Mouse (Mus musculus) left cerebral cortex, postnatal 36 days (tissue): ENCODE data around the gene Nfkbib. TPM values are rescaled to one million over a fixed set of nuclear protein-coding genes. Genes with fewer than 3 reads are reported as not detected.
A peak's percentile ranks its signal among the peaks of the same experiment; 100 is the strongest.

ENCODE experiments used
- DNase-seq, 2 experiments: peaks; one replicate each; pipeline ENCODE4 v3.0.0; 2021 to 2022; ENCODE audit warnings: low spot score in 2 of 2, mixed read lengths in 1 of 2
- intact Hi-C: fragments of 180-260 bp; cut with DNase I; formaldehyde crosslinking; loops from one replicate; pipeline ENCODE4 v1.15.1; 2025
- total RNA-seq, 2 experiments: library from RNA; stranded (reverse); gene quantifications; 2 replicates each; pipeline ENCODE4 v1.2.3; 2021

The Nfkbib gene
- total RNA-seq, 2 experiments from 2014 or later, result 34.7 to 38.9 TPM

DNA sequence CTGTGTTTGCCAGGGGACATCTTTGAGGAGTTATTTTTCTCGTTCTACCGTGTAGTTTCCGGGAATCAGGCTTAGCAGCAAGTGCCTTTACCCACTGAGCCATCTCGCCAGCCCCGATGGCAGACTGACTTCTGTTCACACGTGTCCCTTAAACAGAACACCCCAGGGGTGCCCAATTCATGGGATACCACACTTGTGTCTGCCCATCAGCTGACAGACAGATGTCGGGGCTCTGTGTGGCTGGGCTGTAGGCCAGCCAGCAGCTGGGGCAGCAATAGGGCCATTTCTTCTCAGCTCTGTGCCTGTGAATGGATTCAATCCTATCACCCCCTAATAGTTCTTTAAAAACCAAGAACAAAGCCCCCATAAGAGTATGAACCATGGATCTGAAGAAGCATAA, 7.8 kb upstream of the Nfkbib start:
- no peak for DNase-seq
- intact Hi-C loops, result no loop called here

DNA sequence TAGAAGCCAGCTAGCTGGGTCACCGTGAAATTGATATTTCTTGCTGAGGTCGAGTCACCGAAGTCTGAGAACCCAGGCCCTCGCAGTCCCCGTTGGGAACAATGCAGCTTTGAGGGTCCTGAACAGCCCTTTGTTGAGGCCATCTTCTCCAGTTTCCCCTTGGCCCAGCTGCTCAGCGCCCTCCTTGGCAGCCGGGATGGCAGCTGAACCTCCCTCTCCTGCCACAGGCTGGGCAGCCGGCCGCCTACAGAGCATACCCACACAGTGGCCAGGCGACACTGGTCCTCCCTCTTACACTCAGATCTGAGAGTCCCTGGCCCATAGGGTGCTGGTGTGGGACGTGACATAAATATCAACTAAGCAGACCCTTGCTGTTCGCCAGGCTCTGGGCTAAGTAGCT, 6.9 kb upstream of the Nfkbib start:
- DNase-seq, result no peak
- intact Hi-C loops, result no loop called here

DNA sequence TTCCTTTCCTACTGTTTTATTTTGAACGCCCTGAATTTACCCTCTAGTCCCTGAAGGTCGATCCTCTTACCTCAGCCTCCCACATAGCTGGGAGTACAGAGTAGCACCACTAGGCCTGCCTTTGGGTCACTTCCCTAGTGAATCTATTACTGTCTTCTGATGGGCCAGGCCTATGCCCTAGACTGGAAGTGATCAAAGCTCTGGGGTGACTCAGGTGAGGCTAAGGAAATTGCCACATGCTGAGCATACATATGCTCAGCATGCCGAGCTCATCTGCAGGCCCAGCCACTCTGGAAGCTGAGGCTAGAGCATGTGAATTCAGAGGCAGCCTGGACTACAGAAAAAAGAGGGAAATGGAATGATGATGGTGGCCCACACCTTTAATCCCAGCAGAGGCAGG, 5.9 kb upstream of the Nfkbib start:
- DNase-seq, result no peak
- intact Hi-C loops, result no loop called here

DNA sequence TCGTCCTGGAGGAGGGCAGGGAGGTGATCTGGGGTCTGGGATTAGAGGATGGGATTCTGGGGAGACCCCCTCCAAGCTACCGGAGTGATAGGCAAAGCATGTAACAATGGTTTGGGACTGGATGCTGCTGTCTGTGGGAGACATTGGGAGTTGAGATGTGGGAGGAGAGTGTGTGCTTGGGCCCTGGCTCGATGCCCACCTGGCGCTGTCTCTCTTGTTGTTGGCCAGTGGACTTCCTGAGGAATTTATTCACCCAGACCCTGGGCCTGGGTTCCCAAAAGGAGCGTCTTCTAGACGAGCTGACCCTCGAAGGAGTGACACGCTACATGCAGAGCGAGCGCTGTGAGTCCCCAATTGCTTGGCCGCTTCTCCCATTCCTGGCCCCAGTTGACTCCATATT, 4.6 kb upstream of the Nfkbib start:
- intact Hi-C loops, result no loop called here
- DNase-seq, result no peak

DNA sequence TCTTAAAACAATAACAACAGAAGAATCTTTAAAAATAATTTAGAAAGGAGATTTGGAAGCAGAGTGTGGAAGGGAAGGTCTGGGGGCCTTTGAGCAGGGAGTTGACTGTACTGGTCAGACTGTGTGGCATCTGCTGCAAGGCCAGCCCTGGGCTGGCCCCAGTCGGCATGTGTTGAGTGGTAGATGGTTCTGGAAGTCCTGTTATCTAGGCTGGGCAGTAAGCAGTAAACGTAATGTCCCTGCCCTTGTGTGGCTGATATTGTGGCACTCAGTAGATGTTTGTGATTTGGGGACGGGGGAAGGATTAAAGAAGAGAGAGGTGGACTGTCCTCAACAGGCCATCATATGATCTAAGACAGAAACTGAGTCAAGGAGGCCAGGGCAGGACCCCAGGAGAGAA, 3.0 kb upstream of the Nfkbib start:
- no peak for DNase-seq

DNA sequence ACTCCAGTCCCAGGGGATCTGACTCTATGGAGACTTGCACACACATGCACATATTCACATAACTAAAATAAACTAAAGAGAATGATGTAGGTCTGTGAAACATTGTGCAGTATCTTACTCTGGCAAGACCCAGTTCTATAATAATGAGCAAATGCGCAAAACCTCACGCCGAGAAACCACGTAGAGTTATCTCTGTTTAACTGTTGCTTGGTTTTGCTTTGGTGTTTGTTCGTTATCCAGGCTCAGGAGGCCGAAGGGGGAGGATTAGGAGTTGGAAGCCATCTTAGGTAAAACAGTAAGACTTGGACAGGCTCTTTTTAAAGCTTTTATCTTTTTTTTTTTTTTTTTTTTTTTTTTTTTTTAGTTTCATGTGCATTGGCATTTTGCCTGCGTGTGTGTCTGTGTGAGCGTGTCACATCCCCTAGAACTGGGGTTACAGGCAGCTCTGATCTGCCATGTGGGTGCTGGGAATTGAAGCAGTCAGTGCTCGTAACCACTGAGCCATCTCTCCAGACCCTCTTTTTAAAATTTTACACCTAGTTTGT, 2.2 kb upstream of the Nfkbib start:
- no peak for DNase-seq
- intact Hi-C loops, result no loop called here

More for the DNA sequence above, 3.0 kb upstream of the Nfkbib start:
- intact Hi-C loops, result no loop called here

DNA sequence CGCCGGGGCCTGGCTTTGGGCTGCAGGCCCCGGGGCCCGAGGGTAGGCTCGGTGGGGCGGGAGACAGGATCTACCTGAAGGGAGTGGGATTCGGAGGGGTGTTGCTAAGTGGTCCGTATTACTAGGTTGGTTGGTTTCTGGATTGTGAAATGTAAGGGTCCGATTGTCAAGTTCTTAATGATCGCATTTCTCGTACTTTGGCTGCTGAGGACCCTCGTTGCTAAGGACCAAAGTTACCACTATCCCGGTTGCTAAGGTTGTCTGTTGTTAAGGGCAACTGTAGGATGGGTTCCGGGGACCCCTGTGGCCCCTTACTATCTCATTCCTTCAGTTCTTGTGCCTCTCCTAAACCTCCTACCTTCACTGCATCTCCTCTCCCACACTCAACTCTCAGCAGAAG, 402 bp downstream of the Nfkbib start:
- DNase-seq, result no peak
- intact Hi-C loops, result no loop called here

DNA sequence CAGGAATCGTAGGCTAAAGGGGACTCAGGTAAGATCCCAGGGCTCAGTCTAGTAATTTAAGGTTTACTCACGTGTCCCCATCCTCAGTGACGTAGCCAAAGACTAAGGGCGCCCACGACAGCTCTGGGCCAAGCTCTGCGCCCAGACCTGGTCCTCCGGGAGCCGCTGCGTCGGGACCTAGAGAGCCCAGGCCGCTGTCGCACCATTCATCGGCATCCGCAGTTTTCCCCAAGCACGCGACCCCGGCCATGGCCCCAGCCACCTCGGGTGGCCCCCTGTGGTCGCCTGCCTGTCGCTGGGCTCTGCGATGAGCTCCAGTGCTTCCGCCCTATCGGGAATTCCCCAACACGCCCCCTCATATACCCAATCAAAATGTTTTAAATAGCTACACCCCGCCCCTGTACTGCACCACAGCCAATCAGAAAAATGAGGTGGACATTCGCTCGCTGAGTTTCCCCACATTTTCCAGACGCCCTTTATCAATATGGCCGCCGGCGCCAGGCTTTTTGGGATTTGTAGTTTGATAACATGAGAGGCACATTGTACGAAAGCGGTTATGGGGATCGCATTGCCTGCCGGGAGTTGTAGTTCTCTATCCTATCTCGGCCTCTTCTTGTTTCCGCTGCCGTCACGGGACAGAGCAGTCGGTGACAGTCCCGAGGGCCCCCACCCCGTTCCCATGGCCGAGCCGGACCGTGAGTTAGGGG, 986 bp downstream of the Nfkbib start, which contains the start of gene Sirt2:
TSS of gene Sirt2 (plus strand) at position 563 of the 707 bp plus-strand sequence.
- intact Hi-C loops, result no loop called here
- peak; percentile 98 for DNase-seq

DNA sequence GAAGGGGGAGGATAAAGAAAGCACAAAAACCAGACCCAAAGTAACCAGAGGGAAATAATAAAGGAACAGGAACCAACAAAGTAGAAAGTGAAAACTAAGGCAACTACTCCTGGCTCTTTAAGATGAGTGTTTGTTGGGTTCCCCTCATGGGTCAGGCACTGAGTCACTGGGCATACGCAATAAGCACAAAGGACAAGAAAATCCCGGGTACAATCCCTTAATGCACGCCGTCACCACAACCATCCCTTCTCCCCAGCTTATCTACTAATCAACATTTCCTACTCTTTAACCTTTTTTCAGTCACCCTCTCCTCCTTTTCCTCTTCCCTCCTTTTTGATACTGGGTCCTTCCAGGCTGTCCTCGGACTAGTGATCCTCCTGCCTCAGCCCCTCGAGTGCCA, 2.1 kb downstream of the Nfkbib start:
- no peak for DNase-seq

DNA sequence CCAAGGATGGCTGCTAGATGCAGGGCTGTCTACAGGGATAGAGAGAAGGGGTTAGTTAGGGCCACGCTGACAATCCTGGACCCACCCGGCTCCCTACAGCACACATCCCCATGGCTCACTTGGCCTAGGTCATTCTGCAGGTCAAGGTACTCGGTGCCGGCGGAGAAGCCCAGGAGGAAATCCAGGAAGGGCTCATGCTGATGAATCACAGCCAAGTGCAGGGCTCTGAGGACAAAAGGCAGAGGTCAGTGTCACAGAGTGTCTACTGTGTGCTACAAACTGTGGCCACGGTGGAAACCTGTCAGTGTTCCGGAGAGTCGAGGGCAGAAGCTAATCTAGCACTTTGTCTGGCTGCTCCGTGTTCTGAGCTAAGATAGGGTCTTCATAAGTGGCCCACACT, 5.4 kb downstream of the Nfkbib start:
- no peak for DNase-seq
- intact Hi-C loops, result no loop called here

More for the DNA sequence above, 2.1 kb downstream of the Nfkbib start:
- intact Hi-C loops, result no loop called here

DNA sequence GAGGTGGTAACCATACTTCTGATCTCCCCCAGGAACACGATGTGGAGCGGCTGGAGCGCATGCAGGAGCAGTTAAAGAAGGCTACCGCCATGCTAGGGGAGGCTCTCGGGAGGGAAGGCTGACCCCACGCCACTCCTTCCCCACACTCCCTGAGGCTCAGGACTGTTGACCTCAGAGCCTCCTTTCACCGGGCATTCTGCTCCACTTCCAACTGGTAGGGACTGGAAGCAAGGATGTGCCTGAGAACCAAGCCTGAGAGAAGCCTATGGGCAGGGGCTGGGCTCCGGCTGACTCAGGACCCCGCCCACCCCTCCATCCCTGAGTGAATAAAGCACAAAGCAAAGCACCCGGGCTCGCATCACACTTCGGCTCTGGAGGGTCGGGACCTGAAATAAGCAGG, 8.7 kb downstream of the Nfkbib start:
- intact Hi-C loops, result no loop called here
- no peak for DNase-seq

DNA sequence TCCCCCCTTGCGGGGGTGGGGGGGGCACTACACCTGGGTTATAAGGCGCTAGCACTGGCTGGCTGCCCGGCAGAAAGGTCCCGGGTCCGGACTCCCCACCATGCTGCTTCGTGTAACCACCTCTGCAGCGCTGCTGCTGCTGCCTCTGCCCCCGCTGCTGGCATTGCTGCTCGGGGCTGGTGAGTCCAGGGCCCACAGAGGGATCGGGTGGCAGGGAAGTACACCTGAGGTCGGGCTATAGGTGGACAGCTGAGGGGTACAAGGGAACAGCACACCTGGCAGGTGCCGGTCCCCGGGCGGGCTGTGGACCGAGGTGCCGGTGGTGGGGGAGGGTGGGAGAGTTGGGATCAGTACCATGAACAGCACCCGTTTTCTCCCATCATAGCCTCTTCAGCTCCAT, 11.2 kb downstream of the Nfkbib start, which contains the start of gene Ccer2:
TSS of gene Ccer2 (plus strand) at position 96 of the 400 bp plus-strand sequence.
- DNase-seq, result no peak
- intact Hi-C loops, result no loop called here

DNA sequence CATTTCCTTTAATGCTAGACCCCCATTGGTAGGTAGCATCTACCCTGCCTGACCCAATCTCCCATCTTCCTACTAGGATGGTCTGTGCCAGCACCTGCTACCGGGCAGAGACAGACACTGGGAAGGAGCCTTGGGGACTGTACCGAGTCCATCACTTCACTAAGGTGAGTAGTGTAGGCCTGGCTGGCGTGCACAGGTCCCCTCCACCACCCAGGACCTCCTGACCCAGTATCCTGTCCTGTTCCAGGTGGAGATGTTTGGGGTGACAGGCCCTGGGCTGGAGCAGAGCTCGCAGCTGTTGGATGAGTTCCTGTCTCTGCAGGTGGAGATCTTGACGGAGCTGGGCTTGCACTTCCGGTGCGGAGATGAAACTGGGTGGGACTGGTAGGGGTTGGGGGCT, 17.4 kb downstream of the Nfkbib start:
- DNase-seq, result no peak
- intact Hi-C loops, result no loop called here

DNA sequence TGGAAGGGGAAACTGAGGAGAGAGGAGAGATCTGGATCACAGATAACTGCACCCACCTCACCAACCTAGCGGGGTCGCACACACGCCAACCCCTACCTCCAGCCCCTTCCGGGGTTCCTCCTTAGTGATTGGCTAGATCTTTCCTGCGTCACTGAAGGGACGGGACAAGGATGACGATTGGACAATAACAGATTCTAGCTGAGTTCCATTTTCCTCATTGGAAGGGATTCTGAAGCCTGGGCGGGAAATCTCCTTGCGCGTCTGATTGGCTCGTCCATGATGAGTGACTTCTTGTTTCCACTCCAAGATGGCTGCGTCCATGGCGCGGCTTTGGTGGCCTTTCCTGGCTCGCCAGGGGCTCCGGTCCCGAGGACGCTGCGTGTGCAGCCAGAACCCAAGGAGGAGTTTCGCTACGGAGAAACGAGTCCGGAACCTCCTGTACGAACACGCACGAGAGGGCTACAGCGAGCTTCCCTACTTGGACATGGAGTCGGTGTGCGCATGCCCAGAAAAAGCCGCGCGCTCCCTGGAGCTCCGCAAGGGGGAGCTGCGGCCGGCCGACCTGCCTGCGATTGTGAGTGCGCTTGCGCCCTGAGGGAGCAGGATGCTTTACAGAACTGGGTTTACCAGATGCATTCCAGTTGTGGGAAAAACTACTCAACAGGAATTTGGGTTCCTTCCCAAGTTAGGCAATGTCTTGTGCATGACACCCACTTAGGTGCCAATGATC, 25.4 kb downstream of the Nfkbib start, which contains the start of the genes Mrps12 and Sars2:
TSS of gene Mrps12 (minus strand) at position 112 of the 730 bp plus-strand sequence.
TSS of gene Sars2 (plus strand) at position 284 of the 730 bp plus-strand sequence.
- intact Hi-C loops, result no loop called here
- peak; percentile 97 for DNase-seq

DNA sequence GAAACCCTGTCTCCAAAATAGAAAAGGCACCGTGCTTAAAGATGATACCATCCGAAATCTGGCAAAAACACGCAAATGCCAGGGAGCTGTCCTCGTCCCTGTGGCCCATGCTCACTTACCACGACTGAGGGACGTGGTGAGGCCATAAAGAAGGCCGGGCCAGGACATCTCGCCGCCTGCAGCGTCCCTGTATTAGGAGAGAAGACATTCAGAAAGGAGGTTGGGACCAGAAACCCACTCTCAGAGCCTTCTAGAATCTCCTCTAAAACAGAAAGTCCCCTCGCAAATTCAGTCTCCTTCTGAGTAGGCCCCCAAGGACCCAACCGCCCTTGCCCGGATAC, 26.0 kb downstream of the Nfkbib start:
- intact Hi-C loops, result no loop called here

DNA sequence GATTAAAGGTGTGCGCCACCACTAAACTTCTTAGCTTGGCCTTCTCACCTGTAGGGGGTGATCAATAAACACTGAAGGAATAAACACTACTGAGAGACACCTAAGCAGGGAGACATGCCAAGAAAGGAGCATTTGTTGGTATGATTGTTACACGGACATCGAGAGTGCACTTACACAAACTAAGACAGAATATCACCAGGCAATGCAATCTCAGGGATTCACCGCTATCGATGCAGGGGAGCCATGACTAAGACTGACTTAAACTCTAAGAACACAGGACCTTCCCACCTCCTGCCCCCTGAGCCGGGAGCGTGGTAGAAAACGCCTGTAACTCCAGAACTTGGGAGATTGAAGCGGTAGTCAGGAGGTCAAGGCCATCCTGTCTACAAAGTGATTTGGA, 26.4 kb downstream of the Nfkbib start:
- no peak for DNase-seq
- intact Hi-C loops, result no loop called here

More for the DNA sequence above, 26.0 kb downstream of the Nfkbib start:
- DNase-seq, result no peak

DNA sequence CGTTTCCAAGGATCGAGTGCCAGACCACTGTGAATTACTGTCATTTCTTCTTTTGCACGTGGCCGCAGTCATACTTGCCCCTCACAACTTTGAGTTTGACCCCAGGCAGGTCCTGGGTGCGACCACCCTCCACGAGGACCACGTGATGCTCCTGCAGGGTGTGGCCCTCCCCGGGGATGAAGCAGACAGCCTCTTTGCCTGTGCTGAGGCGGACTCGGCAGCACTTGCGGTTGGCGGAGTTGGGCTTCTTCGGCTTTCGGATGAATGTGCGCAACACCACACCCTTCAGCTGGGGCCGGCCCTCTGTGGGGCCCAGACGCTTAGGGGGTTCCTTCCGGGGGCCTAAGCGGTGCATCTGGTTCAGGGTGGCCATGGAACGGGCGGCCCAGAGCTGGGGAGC, 27.5 kb downstream of the Nfkbib start:
- intact Hi-C loops, result no loop called here
- no peak for DNase-seq

DNA sequence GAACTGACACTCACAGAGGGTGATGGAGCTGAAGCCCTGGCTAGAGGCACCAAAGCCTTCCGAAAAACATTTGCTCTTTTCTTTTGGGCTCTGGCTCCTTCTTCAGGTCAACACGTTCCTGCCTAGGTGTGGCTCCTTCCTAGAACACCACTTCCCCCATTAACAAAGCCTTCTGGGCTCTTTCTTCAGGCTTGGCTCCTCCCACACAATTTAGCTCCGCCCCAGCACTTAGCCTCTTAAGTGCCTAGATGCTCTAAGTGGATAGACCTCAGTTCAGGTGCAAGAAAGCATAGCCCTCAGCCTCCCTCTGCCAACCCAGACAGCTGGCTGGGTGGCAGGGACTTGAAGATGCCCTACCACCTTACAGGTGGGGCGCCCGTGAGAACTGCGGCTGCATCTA, 31.6 kb downstream of the Nfkbib start:
- intact Hi-C loops, result no loop called here

DNA sequence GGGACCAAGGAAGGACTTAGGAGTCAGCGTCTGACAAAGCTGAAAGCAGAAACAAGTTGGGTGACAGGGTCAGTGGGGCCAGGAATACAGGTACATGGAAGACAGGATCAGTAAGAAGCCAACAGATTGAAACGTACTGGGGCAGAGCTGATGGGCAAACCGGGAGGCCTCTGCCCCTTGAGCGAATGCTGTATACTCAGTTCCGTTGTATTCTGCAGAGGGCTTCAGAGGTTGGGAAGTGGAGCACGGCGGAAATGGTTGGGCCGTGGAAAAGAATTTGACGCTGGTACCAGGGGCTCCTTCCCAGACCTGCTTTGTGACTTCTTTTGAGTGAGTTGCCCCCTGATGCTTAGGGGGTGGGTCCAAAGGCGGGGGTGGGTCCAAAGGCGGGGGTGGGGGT, 34.1 kb downstream of the Nfkbib start:
- no peak for DNase-seq
- intact Hi-C loops, result no loop called here

More for the DNA sequence above, 31.6 kb downstream of the Nfkbib start:
- no peak for DNase-seq

DNA sequence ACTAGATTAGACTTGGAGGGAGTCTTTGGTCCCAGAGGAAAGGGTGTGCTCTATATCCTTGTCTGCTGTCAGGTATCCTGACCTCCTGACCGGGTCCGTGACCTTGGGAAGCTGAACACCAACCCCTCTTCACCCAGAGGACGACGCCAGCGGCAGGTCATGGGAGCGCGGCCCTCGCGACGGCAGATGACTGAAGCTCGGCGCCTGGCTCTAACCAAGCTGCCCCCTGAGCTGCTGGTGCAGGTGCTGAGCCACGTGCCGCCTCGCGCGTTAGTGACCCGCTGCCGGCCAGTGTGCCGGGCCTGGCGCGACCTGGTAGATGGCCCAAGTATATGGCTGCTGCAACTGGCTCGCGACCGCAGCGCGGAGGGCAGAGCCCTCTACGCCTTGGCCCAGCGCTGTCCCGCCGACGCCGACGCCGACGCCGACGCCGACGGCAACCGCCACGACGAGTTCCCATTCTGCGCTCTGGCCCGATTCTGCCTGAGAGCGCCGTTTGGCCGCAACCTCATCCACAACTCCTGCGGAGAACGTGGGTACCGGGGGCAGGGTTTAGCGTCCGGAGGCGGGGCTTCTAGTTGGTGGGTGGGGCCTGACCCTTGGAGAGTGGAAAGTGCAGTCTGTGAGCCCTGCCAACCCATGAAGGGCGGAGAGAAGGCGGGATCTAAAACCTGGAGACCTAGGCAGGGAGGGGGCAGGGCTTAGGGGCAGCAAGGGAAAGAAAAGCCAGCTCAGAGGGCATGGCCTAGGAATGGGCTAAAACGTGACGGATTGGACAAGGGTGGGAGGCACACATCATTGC, 34.8 kb downstream of the Nfkbib start:
- DNase-seq, result no peak
- intact Hi-C loops, result no loop called here
